ENCODE assay signal across 21 mouse cellular contexts in the genomic region with DNA sequence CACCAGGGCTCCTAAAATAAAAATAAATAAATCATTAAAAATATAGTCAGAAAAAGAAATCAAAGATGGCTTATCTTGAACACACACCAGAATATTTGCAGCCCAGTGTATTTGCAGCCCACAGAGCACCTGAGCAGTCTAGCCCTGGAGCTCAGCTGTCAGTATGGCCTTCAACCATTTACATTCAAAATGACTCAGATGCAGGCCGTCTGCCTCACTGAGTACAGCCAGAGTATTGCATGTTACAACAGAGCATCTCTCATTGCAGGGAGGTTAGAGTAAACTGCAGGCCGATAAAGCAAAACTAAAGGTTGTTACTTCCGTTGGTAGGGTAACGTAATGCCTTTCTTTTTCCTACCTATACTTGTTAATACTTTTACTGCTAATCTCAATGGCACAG. TPM values are rescaled to one million over a fixed set of nuclear protein-coding genes. Genes with fewer than 3 reads are reported as not detected.
DNase-seq lines count a peak whose midpoint lies in the region; ATAC-seq and TF ChIP-seq lines count a peak whose summit lies in the region.
"Had no signal": no experiment of that assay in that cellular context is flagged by ENCODE, and none has a peak within 500 bp of the region (broad histone marks: within the 10 kb centered on the region; RNA-seq: fewer than 3 reads in every experiment).

No protein-coding gene starts in this region.

- H3K9ac ChIP-seq in intestine, postnatal 0 days (ENCODE audit: low read depth, low read length) = no peak overlapping the region
- no peak overlapping the region for H3K9ac ChIP-seq in intestine, embryonic 15.5 days
- H3K9ac ChIP-seq: embryonic facial prominence, embryonic 13.5 days; forebrain, embryonic 12.5 days; hindbrain, embryonic 12.5 days had no signal

- ATAC-seq in intestine, postnatal 0 days = no peak
- no peak for ATAC-seq in intestine, embryonic 15.5 days
- ATAC-seq: activated CD4-positive, CD25-positive, alpha-beta regulatory T cell, adult 4 months; forebrain, embryonic 16.5 days; hindbrain, embryonic 16.5 days had no signal

- 0 out of 2 replicates have a peak, but pooled peaks have one; percentile 11 for TF ChIP-seq CTCF in intestine, postnatal 0 days (IDR thresholded peaks at IDR 0.05; ENCODE audit: low read depth)

- DNase-seq in adrenal gland, adult (ENCODE audit: inconsistent age in 2 of 2, low spot score in 1 of 2) = peak; percentile 28 to 68
- no peak for DNase-seq in adrenal gland, postnatal 25 days
- peak; percentile 15 for DNase-seq in adrenal gland, postnatal 10 days
- no peak for DNase-seq in heart, adult 18-20 months
- no peak for DNase-seq in heart, adult 8-10 months (ENCODE audit: low spot score)
- DNase-seq: cerebellum, adult 18-20 months; cerebellum, adult 9-11 months; cerebellum, postnatal 36 days; gastrocnemius, postnatal 14 days; heart, postnatal 10 days; heart, postnatal 4 days; kidney, adult 2 months had no signal

- 83% methylated on average over 4 of the region's 4 CpGs for WGBS in intestine, postnatal 0 days
- 93% methylated on average over 4 of the region's 4 CpGs for WGBS in intestine, embryonic 15.5 days

- H3K9me3 ChIP-seq in intestine, postnatal 0 days (ENCODE audit: control insufficient read depth) = no peaks in the 10 kb centered on the region
- no peaks in the 10 kb centered on the region for H3K9me3 ChIP-seq in intestine, embryonic 15.5 days
- H3K9me3 ChIP-seq: embryonic facial prominence, embryonic 13.5 days; forebrain, embryonic 12.5 days; heart, embryonic 10.5 days; hindbrain, embryonic 12.5 days had no signal

- H3K36me3 ChIP-seq in intestine, postnatal 0 days (ENCODE audit: control insufficient read depth, insufficient read depth) = no peaks in the 10 kb centered on the region
- no peaks in the 10 kb centered on the region for H3K36me3 ChIP-seq in intestine, embryonic 15.5 days

- no peak overlapping the region for H3K27ac ChIP-seq in intestine, postnatal 0 days (ENCODE audit: low read depth, low read length)
- no peak overlapping the region for H3K27ac ChIP-seq in intestine, embryonic 15.5 days
- H3K27ac ChIP-seq: embryonic facial prominence, embryonic 13.5 days; forebrain, embryonic 12.5 days; heart, embryonic 10.5 days; hindbrain, embryonic 12.5 days had no signal

- no peaks in the 10 kb centered on the region for H3K27me3 ChIP-seq in intestine, postnatal 0 days (replicated peaks; ENCODE audit: control insufficient read depth, insufficient read depth, low read length)
- no peaks in the 10 kb centered on the region for H3K27me3 ChIP-seq in intestine, embryonic 15.5 days (replicated peaks)
- H3K27me3 ChIP-seq: embryonic facial prominence, embryonic 13.5 days; forebrain, embryonic 12.5 days; hindbrain, embryonic 12.5 days had no signal

- no peak overlapping the region for H3K4me3 ChIP-seq in intestine, postnatal 0 days (ENCODE audit: low read depth, low read length)
- H3K4me3 ChIP-seq in intestine, embryonic 15.5 days (replicated peaks) = no peak overlapping the region
- H3K4me3 ChIP-seq: embryonic facial prominence, embryonic 13.5 days; forebrain, embryonic 12.5 days; heart, embryonic 10.5 days; hindbrain, embryonic 12.5 days had no signal

- H3K4me1 ChIP-seq in intestine, postnatal 0 days (replicated peaks; ENCODE audit: control insufficient read depth, insufficient read depth, low read length) = no peaks in the 10 kb centered on the region
- no peaks in the 10 kb centered on the region for H3K4me1 ChIP-seq in intestine, embryonic 15.5 days (replicated peaks)
- H3K4me1 ChIP-seq: embryonic facial prominence, embryonic 13.5 days; forebrain, embryonic 12.5 days; heart, embryonic 10.5 days; hindbrain, embryonic 12.5 days had no signal

- no peak overlapping the region for H3K4me2 ChIP-seq in intestine, postnatal 0 days (replicated peaks; ENCODE audit: low read depth)
- no peak overlapping the region for H3K4me2 ChIP-seq in intestine, embryonic 15.5 days (replicated peaks)
- H3K4me2 ChIP-seq: embryonic facial prominence, embryonic 13.5 days; forebrain, embryonic 12.5 days; hindbrain, embryonic 12.5 days had no signal

RNA-seq across cellular contexts. Expression of gene Dis3, which starts 24.5 kb away (rescaled TPM):
- total RNA-seq in adrenal gland, postnatal 25 days (2021) = 21.2 and 24.9 TPM in 2 replicates
- polyA plus RNA-seq in intestine, postnatal 0 days (2015; fragmentation: Nextera tagmentation; extraction: Ambion mirVana) = 9.1 TPM in 2 replicates
- polyA plus RNA-seq in intestine, embryonic 15.5 days (2015; fragmentation: Nextera tagmentation; extraction: Ambion mirVana) = 27.2 and 31.9 TPM in 2 replicates
- 10 to 100 TPM; 21.2 to 28.5 TPM for total RNA-seq in adrenal gland, postnatal 10 days (2021)
- total RNA-seq in heart, adult 18-20 months (2021) = 10 to 100 TPM in 1 of 2 experiments, 1 to 10 TPM in 1; 9.4 to 10.3 TPM
- 10 to 100 TPM in 1 of 4 experiments, 1 to 10 TPM in 3; 8.7 to 11.0 (median 9.6) TPM for total RNA-seq in heart, adult 8-10 months (2022)

RNA-seq across cellular contexts. Expression of gene Pibf1, which starts 24.9 kb away (rescaled TPM):
- total RNA-seq in adrenal gland, postnatal 25 days (2021) = 10.8 and 13.8 TPM in 2 replicates
- 8.2 and 9.7 TPM in 2 replicates for polyA plus RNA-seq in intestine, postnatal 0 days (2015; fragmentation: Nextera tagmentation; extraction: Ambion mirVana)
- 15.6 and 17.0 TPM in 2 replicates for polyA plus RNA-seq in intestine, embryonic 15.5 days (2015; fragmentation: Nextera tagmentation; extraction: Ambion mirVana)
- total RNA-seq in adrenal gland, postnatal 10 days (2021) = 10 to 100 TPM in 1 of 2 experiments, 1 to 10 TPM in 1; 9.5 to 11.8 TPM
- total RNA-seq in heart, adult 18-20 months (2021) = 1 to 10 TPM; 7.7 to 8.3 TPM
- 1 to 10 TPM; 6.2 to 7.8 (median 7.3) TPM for total RNA-seq in heart, adult 8-10 months (2022)

Comparison
In these comparisons a context has a peak if more than half of its experiments do, and no peak if none do; other contexts are left out.
1. DNase-seq: peak in adrenal gland, adult (2 of 2) and adrenal gland, postnatal 10 days (single experiment); none in adrenal gland, postnatal 25 days (single experiment), heart, adult 18-20 months (0 of 2) and heart, adult 8-10 months (single experiment).